Mouse (Mus musculus) embryonic facial prominence, embryonic 10.5 days (tissue): ENCODE results near the gene Hnf1a. TPM values are rescaled to one million over a fixed set of nuclear protein-coding genes. Genes with fewer than 3 reads are reported as not detected.

ENCODE experiments used
- polyA plus RNA-seq: library from polyadenylated mRNA; unstranded; fragments of >200 nt; fragmentation: Nextera tagmentation; extraction: Ambion mirVana; gene quantifications from 2 replicates; pipeline ENCODE4 v1.2.1, GENCODE M21; 2016

Gene Hnf1a
- polyA plus RNA-seq, 1 experiment from 2014 or later, result 0.06 TPM

Other genes with a start within 250 kb of the Hnf1a start
- gene Ankrd13a, start 196.4 kb downstream of the Hnf1a start, polyA plus RNA-seq, result 44.4 and 48.1 TPM in 2 replicates
- 36.7 and 38.1 TPM in 2 replicates for gene Git2, start 195.6 kb downstream of the Hnf1a start, polyA plus RNA-seq
- gene 1500011B03Rik, start 147.6 kb downstream of the Hnf1a start, polyA plus RNA-seq, result 108 TPM in 2 replicates
- not detected in 2 replicates for gene 4930519G04Rik, start 117.4 kb downstream of the Hnf1a start, polyA plus RNA-seq
- gene Gm9936, start 112.4 kb downstream of the Hnf1a start, polyA plus RNA-seq, result 0.08 and 0.12 TPM in 2 replicates
- gene Oasl2, start 74.2 kb downstream of the Hnf1a start, polyA plus RNA-seq, result 0.68 and 0.72 TPM in 2 replicates
- 0.24 TPM in 1 of 2 replicates, not detected in the other for gene Oasl1, start 47.9 kb downstream of the Hnf1a start, polyA plus RNA-seq
- gene 2210016L21Rik, start 28.9 kb downstream of the Hnf1a start, polyA plus RNA-seq, result 45.4 and 47.7 TPM in 2 replicates
- 12.5 and 13.1 TPM in 2 replicates for gene Sppl3, start 40.0 kb upstream of the Hnf1a start, polyA plus RNA-seq
- 20.8 and 25.5 TPM in 2 replicates for gene Gm10401, start 127.2 kb upstream of the Hnf1a start, polyA plus RNA-seq
- gene Acads, start 148.3 kb upstream of the Hnf1a start, polyA plus RNA-seq, result 72.6 and 78.7 TPM in 2 replicates
- 63.5 and 68.7 TPM in 2 replicates for gene Unc119b, start 163.9 kb upstream of the Hnf1a start, polyA plus RNA-seq
- 73.6 and 80.6 TPM in 2 replicates for gene Mlec, start 187.1 kb upstream of the Hnf1a start, polyA plus RNA-seq
- gene Cabp1, start 223.3 kb upstream of the Hnf1a start, polyA plus RNA-seq, result 1.3 and 1.4 TPM in 2 replicates